Mouse (Mus musculus) kidney, embryonic 14.5 days (tissue): ENCODE measurements around the gene Zfp618. TPM values are rescaled to one million over a fixed set of nuclear protein-coding genes. Genes with fewer than 3 reads are reported as not detected.

Source experiments
- ATAC-seq: fragments of 200-750 bp; cut with Nextera tagmentation; 2 replicates; pipeline ENCODE4 v1.8.0; 2017; ENCODE audit warnings: moderate number of reproducible peaks, mild to moderate bottlenecking, moderate TSS enrichment, moderate library complexity; ENCODE audit not compliant: low FRiP score, low TSS enrichment
- H3K27ac ChIP-seq: fragments of 300-500 bp; sonication (generic); 2 replicates; pipeline ENCODE4 v1.5.1; 2014; ENCODE audit warnings: low read depth, mild to moderate bottlenecking, low read length, moderate library complexity, mixed read lengths
- H3K27me3 ChIP-seq: fragments of 300-500 bp; sonication (generic); 2 replicates; pipeline ENCODE4 v1.6.1; 2014; ENCODE audit warnings: mild to moderate bottlenecking, low read length; ENCODE audit not compliant: control insufficient read depth, insufficient read depth
- H3K36me3 ChIP-seq: fragments of 300-500 bp; sonication (generic); 2 replicates; pipeline ENCODE4 v1.6.1; 2014; ENCODE audit warnings: low read length, mixed read lengths; ENCODE audit not compliant: control insufficient read depth, insufficient read depth
- H3K4me1 ChIP-seq: fragments of 300-500 bp; sonication (generic); 2 replicates; pipeline ENCODE4 v1.6.1; 2014; ENCODE audit warnings: low read length, mixed read lengths; ENCODE audit not compliant: control insufficient read depth, insufficient read depth
- H3K4me2 ChIP-seq: fragments of 300-500 bp; sonication (generic); replicated peaks from 2 replicates; pipeline ENCODE4 v1.6.1; 2014; ENCODE audit warnings: low read depth, mild to moderate bottlenecking, low read length
- H3K4me3 ChIP-seq: fragments of 300-500 bp; sonication (generic); 2 replicates; pipeline ENCODE4 v1.5.1; 2014; ENCODE audit warnings: mild to moderate bottlenecking, low read length
- H3K9ac ChIP-seq: fragments of 300-500 bp; sonication (generic); 2 replicates; pipeline ENCODE4 v1.6.1; 2014; ENCODE audit warnings: low read depth, mild to moderate bottlenecking, low read length, moderate library complexity
- H3K9me3 ChIP-seq: fragments of 300-500 bp; sonication (generic); 2 replicates; pipeline ENCODE4 v1.6.1; 2016; ENCODE audit warnings: low read length; ENCODE audit not compliant: control insufficient read depth
- WGBS: fragments of 180-500 bp; shearing (Covaris S2); extraction: QIAGEN DNeasy Blood & Tissue Kit; methylation state at CpG from one replicate; pipeline ENCODE4 v1.1.7; 2014; 5-methylcytosine and 5-hydroxymethylcytosine counted together
- polyA plus RNA-seq: library from polyadenylated mRNA; unstranded; fragments of >200 nt; fragmentation: Nextera tagmentation; extraction: Ambion mirVana; gene quantifications from 2 replicates; pipeline ENCODE4 v1.2.1, GENCODE M21; 2014

Zfp618 gene
- polyA plus RNA-seq, 1 experiment from 2014 or later: 41.1 TPM

- Histone ChIP-seq H3K4me2 (no peak overlapping the region), H3K4me3 (no peak overlapping the region), H3K9me3 (no peaks in the 10 kb centered on the region), H3K4me1 (peaks cover 2% of the 10 kb centered on the region; the same call in 1 of the 2 replicates), H3K27me3 (no peaks in the 10 kb centered on the region), H3K27ac (peak overlapping the region; percentile 70; the same call in 1 of the 2 replicates), H3K36me3 (no peaks in the 10 kb centered on the region), H3K9ac (no peak overlapping the region)
- peak; percentile 73 for ATAC-seq
- 36% methylated on average over 8 of the region's 8 CpGs for WGBS
Measured at GRCm38 (mm10) chr4:63156726-63157634, 191.6 kb downstream of the Zfp618 start.

- H3K27ac ChIP-seq: no peak overlapping the region
- 83% methylated on average over 7 of the region's 7 CpGs for WGBS
Measured at GRCm38 (mm10) chr4:63158192-63158591, 192.8 kb downstream of the Zfp618 start.

GRCm38 (mm10) chr4:63158961-63159592 lies 193.7 kb downstream of the Zfp618 start:
- no peak overlapping the region for H3K4me3 ChIP-seq
- ATAC-seq: peak; percentile 76
- no peaks in the 10 kb centered on the region for H3K27me3 ChIP-seq
- H3K4me1 ChIP-seq: peaks cover 2% of the 10 kb centered on the region; the same call in 1 of the 2 replicates
- no peaks in the 10 kb centered on the region for H3K9me3 ChIP-seq
- no peak overlapping the region for H3K4me2 ChIP-seq
- no peaks in the 10 kb centered on the region for H3K36me3 ChIP-seq
- WGBS: 19% methylated on average over 5 of the region's 5 CpGs
- no peak overlapping the region for H3K9ac ChIP-seq
- peak overlapping the region; percentile 49; the same call in 1 of the 2 replicates for H3K27ac ChIP-seq

More at GRCm38 (mm10) chr4:63158192-63158591, 192.8 kb downstream of the Zfp618 start:
- no peak for ATAC-seq
- Histone ChIP-seq H3K27me3 (no peaks in the 10 kb centered on the region), H3K9me3 (no peaks in the 10 kb centered on the region), H3K4me2 (no peak overlapping the region), H3K4me3 (no peak overlapping the region), H3K4me1 (peaks cover 2% of the 10 kb centered on the region; the same call in 1 of the 2 replicates), H3K36me3 (no peaks in the 10 kb centered on the region), H3K9ac (no peak overlapping the region)

- Histone ChIP-seq H3K9ac (no peak overlapping the region), H3K27me3 (no peaks in the 10 kb centered on the region; the same call in 1 of the 2 replicates), H3K9me3 (no peaks in the 10 kb centered on the region), H3K4me2 (no peak overlapping the region), H3K4me3 (no peak overlapping the region), H3K36me3 (no peaks in the 10 kb centered on the region), H3K27ac (no peak overlapping the region), H3K4me1 (no peaks in the 10 kb centered on the region)
- no peak for ATAC-seq
- WGBS: 79% methylated on average over 4 of the region's 4 CpGs
Measured at GRCm38 (mm10) chr4:63165636-63166035, 200.3 kb downstream of the Zfp618 start.

GRCm38 (mm10) chr4:63166323-63166722 lies 200.9 kb downstream of the Zfp618 start:
- Histone ChIP-seq H3K27me3 (no peaks in the 10 kb centered on the region; the same call in 1 of the 2 replicates), H3K4me1 (no peaks in the 10 kb centered on the region), H3K4me2 (no peak overlapping the region), H3K36me3 (no peaks in the 10 kb centered on the region), H3K9ac (no peak overlapping the region), H3K27ac (peak overlapping the region; percentile 8; the same call in 1 of the 2 replicates), H3K9me3 (no peaks in the 10 kb centered on the region), H3K4me3 (no peak overlapping the region)
- ATAC-seq: no peak
- 79% methylated on average over 5 of the region's 5 CpGs for WGBS

GRCm38 (mm10) chr4:63170061-63170460 lies 204.7 kb downstream of the Zfp618 start:
- no peaks in the 10 kb centered on the region for H3K36me3 ChIP-seq
- H3K9me3 ChIP-seq: peaks cover 3% of the 10 kb centered on the region; the same call in 1 of the 2 replicates
- H3K9ac ChIP-seq: peak overlapping the region; percentile 53; the same call in 1 of the 2 replicates
- no peaks in the 10 kb centered on the region for H3K4me1 ChIP-seq
- peak overlapping the region; percentile 37 for H3K4me3 ChIP-seq
- ATAC-seq: no peak
- H3K27me3 ChIP-seq: no peaks in the 10 kb centered on the region; the same call in 1 of the 2 replicates
- peak overlapping the region; percentile 49 for H3K4me2 ChIP-seq
- WGBS: 84% methylated on average over 4 of the region's 4 CpGs
- H3K27ac ChIP-seq: no peak overlapping the region

GRCm38 (mm10) chr4:63171122-63171521 lies 205.7 kb downstream of the Zfp618 start:
- H3K9ac ChIP-seq: peak overlapping the region; percentile 53
- H3K4me2 ChIP-seq: peak overlapping the region; percentile 49
- H3K4me3 ChIP-seq: peak overlapping the region; percentile 37
- peaks cover 3% of the 10 kb centered on the region; the same call in 1 of the 2 replicates for H3K9me3 ChIP-seq
- ATAC-seq: peak; percentile 43
- no peaks in the 10 kb centered on the region for H3K36me3 ChIP-seq
- H3K27me3 ChIP-seq: no peaks in the 10 kb centered on the region; the same call in 1 of the 2 replicates
- H3K27ac ChIP-seq: peak overlapping the region; percentile 89
- H3K4me1 ChIP-seq: no peaks in the 10 kb centered on the region
- WGBS: 43% methylated on average over 24 of the region's 24 CpGs

- 57% methylated on average over 4 of the region's 4 CpGs for WGBS
- peak; percentile 91 for ATAC-seq
Measured at GRCm38 (mm10) chr4:63171969-63172685, 206.8 kb downstream of the Zfp618 start, which contains the start of gene Kif12. Gene Kif12, minus strand, starts transcription at chr4:63172131.

More at GRCm38 (mm10) chr4:63171969-63172685, 206.8 kb downstream of the Zfp618 start, which contains the start of gene Kif12:
- peak within 1 kb of the TSS; percentile 53 for H3K9ac ChIP-seq
- H3K4me1 ChIP-seq: no peaks in the 10 kb centered on the region
- no peaks in the 10 kb centered on the region for H3K36me3 ChIP-seq
- no peaks in the 10 kb centered on the region; the same call in 1 of the 2 replicates for H3K27me3 ChIP-seq
- H3K9me3 ChIP-seq: peaks cover 3% of the 10 kb centered on the region; the same call in 1 of the 2 replicates
- H3K27ac ChIP-seq: peak within 1 kb of the TSS; percentile 89
- peak within 1 kb of the TSS; percentile 49 for H3K4me2 ChIP-seq
- H3K4me3 ChIP-seq: peak within 1 kb of the TSS; percentile 37
